Mouse (Mus musculus) spleen, postnatal 10 days (tissue): Measurements from ENCODE around the gene Tbc1d19.

ENCODE experiments used
- DNase-seq, 2 experiments: peaks; one replicate each; pipeline ENCODE4 v3.0.0; 2021 to 2022; ENCODE audit warnings: low spot score in 2 of 2

The Tbc1d19 gene

GRCm38 (mm10) chr5:53953216-53953615, 143.8 kb downstream of the Tbc1d19 start:
- no peak for DNase-seq
